Mouse (Mus musculus): Measurements from ENCODE around the gene Fut11. TPM values are rescaled to one million over a fixed set of nuclear protein-coding genes. Genes with fewer than 3 reads are reported as not detected.

Gene Fut11
- polyA plus RNA-seq, 1 experiment from 2014 or later: 19.0 TPM

- Histone ChIP-seq H3K36me3 (peaks cover 43% of the 10 kb centered on the region), H3K27me3 (no peaks in the 10 kb centered on the region), H3K4me1 (replicated peaks) (peaks cover 35% of the 10 kb centered on the region), H3K9me3 (replicated peaks) (no peaks in the 10 kb centered on the region), H3K4me2 (no peak overlapping the region), H3K4me3 (no peak overlapping the region), H3K9ac (no peak overlapping the region), H3K27ac (peak overlapping the region; percentile 62)
- WGBS: 27% methylated on average over 14 of the region's 14 CpGs
- ATAC-seq (replicated peaks; ENCODE audit: insufficient number of reproducible peaks, insufficient read depth, low FRiP score, low read depth): no peak
Measured at GRCm38 (mm10) chr14:20737306-20737705, 42.5 kb downstream of the Fut11 start.

GRCm38 (mm10) chr14:20738511-20738910 lies 43.7 kb downstream of the Fut11 start:
- Histone ChIP-seq H3K9me3 (replicated peaks) (no peaks in the 10 kb centered on the region), H3K4me3 (no peak overlapping the region), H3K27me3 (no peaks in the 10 kb centered on the region), H3K9ac (no peak overlapping the region), H3K4me1 (replicated peaks) (peaks cover 30% of the 10 kb centered on the region), H3K36me3 (peaks cover 44% of the 10 kb centered on the region), H3K27ac (no peak overlapping the region), H3K4me2 (no peak overlapping the region)
- no peak for ATAC-seq (replicated peaks; ENCODE audit: insufficient number of reproducible peaks, insufficient read depth, low FRiP score, low read depth)
- 68% methylated on average over 8 of the region's 8 CpGs for WGBS

DNA sequence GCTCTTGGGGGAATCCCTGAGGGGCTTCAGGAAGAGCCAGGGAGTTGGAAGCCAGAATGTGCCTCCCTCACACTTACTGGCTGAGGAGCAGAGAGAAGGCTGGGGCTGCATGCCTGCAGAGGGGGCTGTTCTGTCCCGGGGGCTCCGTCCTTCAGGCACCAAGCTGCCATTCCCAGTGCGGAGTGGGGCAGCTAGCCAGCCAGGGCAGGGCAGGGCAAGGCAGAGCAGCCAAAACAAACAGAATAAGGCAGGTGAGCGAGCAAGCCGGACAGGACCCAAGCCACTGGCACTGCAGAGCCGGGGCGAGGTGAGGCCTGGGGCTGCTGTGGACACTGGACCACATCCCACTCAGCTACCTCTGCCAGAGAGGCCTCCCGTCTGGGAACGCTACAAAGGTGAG lies 46.5 kb downstream of the Fut11 start:
- Histone ChIP-seq H3K9ac (no peak overlapping the region), H3K36me3 (peaks cover 64% of the 10 kb centered on the region), H3K27ac (no peak overlapping the region), H3K9me3 (replicated peaks) (no peaks in the 10 kb centered on the region), H3K4me2 (no peak overlapping the region), H3K4me3 (no peak overlapping the region), H3K4me1 (replicated peaks) (peaks cover 13% of the 10 kb centered on the region), H3K27me3 (no peaks in the 10 kb centered on the region)
- 78% methylated on average over 9 of the region's 9 CpGs for WGBS
- no peak for ATAC-seq (replicated peaks; ENCODE audit: insufficient number of reproducible peaks, insufficient read depth, low FRiP score, low read depth)

- Histone ChIP-seq H3K9me3 (replicated peaks) (no peaks in the 10 kb centered on the region), H3K9ac (no peak overlapping the region), H3K27me3 (no peaks in the 10 kb centered on the region), H3K36me3 (peaks cover 54% of the 10 kb centered on the region), H3K4me3 (no peak overlapping the region), H3K27ac (no peak overlapping the region), H3K4me2 (no peak overlapping the region), H3K4me1 (replicated peaks) (peaks cover 12% of the 10 kb centered on the region)
- 57% methylated on average over 3 of the region's 3 CpGs for WGBS
- no peak for ATAC-seq (replicated peaks; ENCODE audit: insufficient number of reproducible peaks, insufficient read depth, low FRiP score, low read depth)
Measured at GRCm38 (mm10) chr14:20743614-20744013, 48.8 kb downstream of the Fut11 start.

- H3K27me3 ChIP-seq: no peaks in the 10 kb centered on the region
Measured at GRCm38 (mm10) chr14:20746935-20747334, 52.2 kb downstream of the Fut11 start.

GRCm38 (mm10) chr14:20748388-20748787 lies 53.6 kb downstream of the Fut11 start:
- WGBS: 46% methylated on average over 4 of the region's 4 CpGs

More at GRCm38 (mm10) chr14:20746935-20747334, 52.2 kb downstream of the Fut11 start:
- Histone ChIP-seq H3K9ac (no peak overlapping the region), H3K27ac (no peak overlapping the region), H3K36me3 (peaks cover 34% of the 10 kb centered on the region), H3K4me1 (replicated peaks) (peaks cover 25% of the 10 kb centered on the region), H3K9me3 (replicated peaks) (no peaks in the 10 kb centered on the region), H3K4me2 (no peak overlapping the region), H3K4me3 (no peak overlapping the region)
- no peak for ATAC-seq (replicated peaks; ENCODE audit: insufficient number of reproducible peaks, insufficient read depth, low FRiP score, low read depth)
- 75% methylated on average over 3 of the region's 3 CpGs for WGBS

DNA sequence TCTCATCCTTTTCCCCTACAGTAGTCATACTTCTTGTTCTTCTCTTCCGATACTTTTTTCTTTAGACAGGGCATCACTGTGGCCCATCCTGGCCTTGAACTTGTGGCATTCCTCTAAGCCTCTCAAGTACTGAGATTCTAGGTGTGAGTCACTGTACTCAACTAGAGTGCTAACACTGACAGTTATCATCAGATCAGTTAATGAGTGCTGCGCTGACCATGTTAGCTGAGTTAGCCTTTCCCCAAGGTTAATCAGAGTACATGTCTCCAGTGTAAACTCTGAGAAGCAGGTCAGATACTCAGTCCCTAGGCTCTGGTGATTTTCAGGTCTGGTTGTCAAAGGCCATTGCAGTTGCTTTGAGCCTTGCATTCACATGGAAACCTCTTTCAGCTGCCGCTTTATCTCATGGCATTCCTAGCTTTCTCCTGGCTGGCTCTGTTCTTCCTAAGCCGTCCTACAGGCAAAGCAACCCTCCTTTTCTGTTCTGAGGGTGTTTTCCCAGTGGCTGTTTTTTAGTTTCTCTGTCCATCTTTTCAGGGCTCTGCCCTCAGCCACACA lies 54.8 kb downstream of the Fut11 start:
- Histone ChIP-seq H3K4me2 (no peak overlapping the region), H3K4me3 (no peak overlapping the region), H3K9me3 (replicated peaks) (no peaks in the 10 kb centered on the region), H3K27me3 (no peaks in the 10 kb centered on the region), H3K9ac (no peak overlapping the region), H3K27ac (peak overlapping the region; percentile 78), H3K4me1 (replicated peaks) (peaks cover 25% of the 10 kb centered on the region), H3K36me3 (peaks cover 37% of the 10 kb centered on the region; the same call in 1 of the 2 replicates)
- ATAC-seq (replicated peaks; ENCODE audit: insufficient number of reproducible peaks, insufficient read depth, low FRiP score, low read depth): no peak
- WGBS: 36% methylated on average over 4 of the region's 4 CpGs

More at GRCm38 (mm10) chr14:20748388-20748787, 53.6 kb downstream of the Fut11 start:
- Histone ChIP-seq H3K36me3 (peaks cover 40% of the 10 kb centered on the region), H3K9ac (no peak overlapping the region), H3K9me3 (replicated peaks) (no peaks in the 10 kb centered on the region), H3K27ac (peak overlapping the region; percentile 78), H3K4me3 (no peak overlapping the region), H3K4me1 (replicated peaks) (peaks cover 25% of the 10 kb centered on the region), H3K27me3 (no peaks in the 10 kb centered on the region), H3K4me2 (no peak overlapping the region)
- ATAC-seq (replicated peaks; ENCODE audit: insufficient number of reproducible peaks, insufficient read depth, low FRiP score, low read depth): no peak

DNA sequence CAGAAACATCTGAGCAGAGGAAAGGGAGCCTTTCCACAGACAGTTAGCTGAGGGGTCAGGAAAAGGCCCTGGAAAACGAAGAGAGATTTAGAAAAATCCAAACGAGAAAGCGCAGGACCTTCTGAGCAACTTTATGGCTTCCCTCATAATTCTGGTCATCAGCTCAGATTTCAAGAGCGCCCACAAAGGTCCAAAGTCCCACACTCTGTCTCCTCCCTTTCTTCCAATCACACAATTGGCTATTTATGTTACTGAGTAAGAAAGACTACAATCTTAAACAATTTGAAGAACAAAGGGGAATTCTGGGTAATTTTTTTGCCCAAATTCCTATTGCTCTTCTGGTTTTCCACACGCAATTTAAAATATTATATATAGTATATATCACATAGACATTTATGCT lies 55.7 kb downstream of the Fut11 start:
- Histone ChIP-seq H3K4me1 (replicated peaks) (peaks cover 25% of the 10 kb centered on the region), H3K36me3 (peaks cover 37% of the 10 kb centered on the region), H3K4me3 (no peak overlapping the region), H3K9ac (no peak overlapping the region), H3K9me3 (replicated peaks) (no peaks in the 10 kb centered on the region), H3K27me3 (no peaks in the 10 kb centered on the region), H3K27ac (peak overlapping the region; percentile 78), H3K4me2 (no peak overlapping the region)
- WGBS: 79% methylated on average over 5 of the region's 5 CpGs
- ATAC-seq (replicated peaks; ENCODE audit: insufficient number of reproducible peaks, insufficient read depth, low FRiP score, low read depth): no peak

Small RNA genes within 50 kb of the gene (microRNA-seq; reads per million reads assigned to microRNA genes)
- gene Mir6946: not detected

Other genes starting within 250 kb of the Fut11 start
- 0.40 and 0.46 TPM in 2 replicates for gene Cfap70, start 242.7 kb upstream of the Fut11 start, polyA plus RNA-seq (2015; fragmentation: Nextera tagmentation; extraction: Ambion mirVana)
- gene Anxa7, start 214.8 kb upstream of the Fut11 start, polyA plus RNA-seq (2015; fragmentation: Nextera tagmentation; extraction: Ambion mirVana): 40.6 and 44.8 TPM in 2 replicates
- gene Mss51, start 198.1 kb upstream of the Fut11 start, polyA plus RNA-seq (2015; fragmentation: Nextera tagmentation; extraction: Ambion mirVana): 0.45 and 0.56 TPM in 2 replicates
- 30.6 and 34.9 TPM in 2 replicates for gene Ppp3cb, start 148.4 kb upstream of the Fut11 start, polyA plus RNA-seq (2015; fragmentation: Nextera tagmentation; extraction: Ambion mirVana)
- 4.0 and 4.8 TPM in 2 replicates for gene Usp54, start 53.9 kb upstream of the Fut11 start, polyA plus RNA-seq (2015; fragmentation: Nextera tagmentation; extraction: Ambion mirVana)
- gene Myoz1, start 38.4 kb upstream of the Fut11 start, polyA plus RNA-seq (2015; fragmentation: Nextera tagmentation; extraction: Ambion mirVana): 10.2 and 11.6 TPM in 2 replicates
- 167 and 174 TPM in 2 replicates for gene Synpo2l, start 26.6 kb upstream of the Fut11 start, polyA plus RNA-seq (2015; fragmentation: Nextera tagmentation; extraction: Ambion mirVana)
- 57.3 and 82.4 TPM in 2 replicates for gene Sec24c, start 20.7 kb upstream of the Fut11 start, polyA plus RNA-seq (2015; fragmentation: Nextera tagmentation; extraction: Ambion mirVana)
- 159 and 218 TPM in 2 replicates for gene Chchd1, start 8.0 kb downstream of the Fut11 start, polyA plus RNA-seq (2015; fragmentation: Nextera tagmentation; extraction: Ambion mirVana)
- 18.2 and 24.7 TPM in 2 replicates for gene Zswim8, start 12.6 kb downstream of the Fut11 start, polyA plus RNA-seq (2015; fragmentation: Nextera tagmentation; extraction: Ambion mirVana)
- gene Ndst2, start 39.6 kb downstream of the Fut11 start, polyA plus RNA-seq (2015; fragmentation: Nextera tagmentation; extraction: Ambion mirVana): 13.8 and 17.8 TPM in 2 replicates
- 75.7 and 76.8 TPM in 2 replicates for gene Camk2g, start 99.1 kb downstream of the Fut11 start, polyA plus RNA-seq (2015; fragmentation: Nextera tagmentation; extraction: Ambion mirVana)
- gene Plau, start 141.7 kb downstream of the Fut11 start, polyA plus RNA-seq (2015; fragmentation: Nextera tagmentation; extraction: Ambion mirVana): 1.4 and 1.9 TPM in 2 replicates
- gene Vcl, start 234.4 kb downstream of the Fut11 start, polyA plus RNA-seq (2015; fragmentation: Nextera tagmentation; extraction: Ambion mirVana): 82.2 and 89.1 TPM in 2 replicates